Mouse (Mus musculus) midbrain, embryonic 11.5 days (tissue): ENCODE results near the gene Cnpy1. TPM values are rescaled to one million over a fixed set of nuclear protein-coding genes. Genes with fewer than 3 reads are reported as not detected.

Experiments
- ATAC-seq: fragments of 200-750 bp; cut with Nextera tagmentation; 2 replicates; pipeline ENCODE4 v1.8.0; 2017; ENCODE audit warnings: moderate TSS enrichment, moderate library complexity; ENCODE audit not compliant: low FRiP score
- DNase-seq: peaks from one replicate; pipeline ENCODE4 v3.0.0; 2015; ENCODE audit warnings: low spot score; ENCODE audit errors: missing footprints
- H3K27ac ChIP-seq: fragments of 300-500 bp; sonication (generic); 2 replicates; pipeline ENCODE4 v1.5.1; 2014; ENCODE audit warnings: low read depth, low read length
- H3K27me3 ChIP-seq: fragments of 300-500 bp; sonication (generic); 2 replicates; pipeline ENCODE4 v1.6.1; 2014; ENCODE audit warnings: mild to moderate bottlenecking, low read length, moderate library complexity, mixed read lengths; ENCODE audit not compliant: control insufficient read depth, insufficient read depth
- H3K36me3 ChIP-seq: fragments of 300-500 bp; sonication (generic); 2 replicates; pipeline ENCODE4 v1.6.1; 2014; ENCODE audit warnings: mild to moderate bottlenecking, low read length, moderate library complexity, mixed read lengths; ENCODE audit not compliant: control insufficient read depth, insufficient read depth
- H3K4me1 ChIP-seq: fragments of 300-500 bp; sonication (generic); 2 replicates; pipeline ENCODE4 v1.6.1; 2014; ENCODE audit warnings: low read length; ENCODE audit not compliant: control insufficient read depth, insufficient read depth
- H3K4me2 ChIP-seq: fragments of 300-500 bp; sonication (generic); 2 replicates; pipeline ENCODE4 v1.6.1; 2014; ENCODE audit warnings: mild to moderate bottlenecking, moderate library complexity
- H3K4me3 ChIP-seq: fragments of 300-500 bp; sonication (generic); 2 replicates; pipeline ENCODE4 v1.5.1; 2014; ENCODE audit warnings: low read depth, low read length
- H3K9ac ChIP-seq: fragments of 300-500 bp; sonication (generic); 2 replicates; pipeline ENCODE4 v1.6.1; 2014; ENCODE audit warnings: low read length
- H3K9me3 ChIP-seq: fragments of 300-500 bp; sonication (generic); 2 replicates; pipeline ENCODE4 v1.6.1; 2016; ENCODE audit warnings: low read length; ENCODE audit not compliant: control insufficient read depth
- WGBS: fragments of 180-500 bp; shearing (Covaris S2); extraction: QIAGEN DNeasy Blood & Tissue Kit; methylation state at CpG from one replicate; pipeline ENCODE4 v1.1.7; 2014; 5-methylcytosine and 5-hydroxymethylcytosine counted together
- polyA plus RNA-seq: library from polyadenylated mRNA; unstranded; fragments of >200 nt; fragmentation: Nextera tagmentation; extraction: Ambion mirVana; gene quantifications from 2 replicates; pipeline ENCODE4 v1.2.1, GENCODE M21; 2014

The Cnpy1 gene
- polyA plus RNA-seq, 1 experiment from 2014 or later: 131 TPM

- peak overlapping the region; percentile 33 for H3K27ac ChIP-seq
- DNase-seq: peak; percentile 83
- H3K4me1 ChIP-seq: peaks cover 21% of the 10 kb centered on the region
- no peak overlapping the region for H3K4me3 ChIP-seq
- peak; percentile 77 for ATAC-seq
- H3K27me3 ChIP-seq: peaks cover 5% of the 10 kb centered on the region; the same call in 1 of the 2 replicates
- H3K4me2 ChIP-seq: peak overlapping the region; percentile 14; the same call in 1 of the 2 replicates
- H3K9ac ChIP-seq: no peak overlapping the region; the same call in 1 of the 2 replicates
- no peaks in the 10 kb centered on the region for H3K9me3 ChIP-seq
- H3K36me3 ChIP-seq: no peaks in the 10 kb centered on the region
- WGBS: 23% methylated on average over 4 of the region's 4 CpGs
Measured at GRCm38 (mm10) chr5:28237055-28237454, 8.6 kb downstream of the Cnpy1 start.

- no peak overlapping the region for H3K4me3 ChIP-seq
- peaks cover 21% of the 10 kb centered on the region for H3K4me1 ChIP-seq
- H3K9me3 ChIP-seq: no peaks in the 10 kb centered on the region
- peak overlapping the region; percentile 33 for H3K27ac ChIP-seq
- H3K4me2 ChIP-seq: peak overlapping the region; percentile 18; the same call in 1 of the 2 replicates
- H3K27me3 ChIP-seq: peaks cover 5% of the 10 kb centered on the region; the same call in 1 of the 2 replicates
- DNase-seq: peak; percentile 90
- no peaks in the 10 kb centered on the region for H3K36me3 ChIP-seq
- WGBS: 0% methylated on average over 6 of the region's 6 CpGs
- ATAC-seq: peak; percentile 56
- H3K9ac ChIP-seq: peak overlapping the region; percentile 6; the same call in 1 of the 2 replicates
Measured at GRCm38 (mm10) chr5:28236098-28236497, 9.5 kb downstream of the Cnpy1 start.

- no peak overlapping the region for H3K9ac ChIP-seq
- H3K9me3 ChIP-seq: no peaks in the 10 kb centered on the region
- no peak overlapping the region for H3K4me2 ChIP-seq
- no peak overlapping the region for H3K4me3 ChIP-seq
- 0 out of 2 replicates have a peak, but pooled peaks cover 3% of the 10 kb centered on the region for H3K27me3 ChIP-seq
- no peak for DNase-seq
- peaks cover 14% of the 10 kb centered on the region for H3K4me1 ChIP-seq
- WGBS: 66% methylated on average over 3 of the region's 3 CpGs
- ATAC-seq: no peak
- H3K36me3 ChIP-seq: no peaks in the 10 kb centered on the region
- H3K27ac ChIP-seq: no peak overlapping the region
Measured at GRCm38 (mm10) chr5:28232101-28232500, 13.5 kb downstream of the Cnpy1 start.

- no peak overlapping the region for H3K9ac ChIP-seq
- no peaks in the 10 kb centered on the region for H3K4me1 ChIP-seq
- no peak overlapping the region for H3K4me2 ChIP-seq
- H3K27ac ChIP-seq: no peak overlapping the region
- no peaks in the 10 kb centered on the region; the same call in 1 of the 2 replicates for H3K27me3 ChIP-seq
- no peaks in the 10 kb centered on the region for H3K36me3 ChIP-seq
- no peaks in the 10 kb centered on the region for H3K9me3 ChIP-seq
- 83% methylated on average over 1 of the region's 1 CpGs for WGBS
- H3K4me3 ChIP-seq: no peak overlapping the region
- ATAC-seq (no peak), DNase-seq (peak; percentile 75)
Measured at GRCm38 (mm10) chr5:28219596-28219995, 26.0 kb downstream of the Cnpy1 start.

GRCm38 (mm10) chr5:28213441-28213840, 32.2 kb downstream of the Cnpy1 start:
- Histone ChIP-seq H3K4me3 (no peak overlapping the region), H3K36me3 (no peaks in the 10 kb centered on the region), H3K27ac (no peak overlapping the region), H3K9ac (no peak overlapping the region), H3K27me3 (peaks cover 14% of the 10 kb centered on the region), H3K4me1 (peaks cover 8% of the 10 kb centered on the region; the same call in 1 of the 2 replicates), H3K4me2 (no peak overlapping the region), H3K9me3 (no peaks in the 10 kb centered on the region)
- DNase-seq: peak; percentile 80
- 65% methylated on average over 2 of the region's 2 CpGs for WGBS
- ATAC-seq: no peak

- ATAC-seq (peak; percentile 77), DNase-seq (peak; percentile 95)
- Histone ChIP-seq H3K27ac (peak overlapping the region; percentile 86), H3K4me3 (peak overlapping the region; percentile 45), H3K9me3 (no peaks in the 10 kb centered on the region), H3K9ac (peak overlapping the region; percentile 81), H3K4me1 (peaks cover 8% of the 10 kb centered on the region; the same call in 1 of the 2 replicates), H3K36me3 (no peaks in the 10 kb centered on the region), H3K4me2 (peak overlapping the region; percentile 59), H3K27me3 (peaks cover 26% of the 10 kb centered on the region)
- 2% methylated on average over 15 of the region's 15 CpGs for WGBS
Measured at GRCm38 (mm10) chr5:28211651-28212310, 33.8 kb downstream of the Cnpy1 start.

GRCm38 (mm10) chr5:28210591-28211550, 34.7 kb downstream of the Cnpy1 start:
- peak overlapping the region; percentile 45 for H3K4me3 ChIP-seq
- H3K4me2 ChIP-seq: peak overlapping the region; percentile 59
- WGBS: 1% methylated on average over 29 of the region's 29 CpGs
- H3K27me3 ChIP-seq: peaks cover 27% of the 10 kb centered on the region
- peaks cover 8% of the 10 kb centered on the region; the same call in 1 of the 2 replicates for H3K4me1 ChIP-seq
- H3K27ac ChIP-seq: peak overlapping the region; percentile 86
- no peaks in the 10 kb centered on the region for H3K9me3 ChIP-seq
- DNase-seq (peak; percentile 96), ATAC-seq (peak; percentile 23; the same call in 1 of the 2 replicates)
- H3K36me3 ChIP-seq: no peaks in the 10 kb centered on the region
- H3K9ac ChIP-seq: peak overlapping the region; percentile 81

GRCm38 (mm10) chr5:28209549-28210431, 35.8 kb downstream of the Cnpy1 start:
- peaks cover 8% of the 10 kb centered on the region; the same call in 1 of the 2 replicates for H3K4me1 ChIP-seq
- peak overlapping the region; percentile 81 for H3K9ac ChIP-seq
- ATAC-seq: peak; percentile 90
- WGBS: under 1% methylated on average over 80 of the region's 80 CpGs
- H3K36me3 ChIP-seq: no peaks in the 10 kb centered on the region
- H3K9me3 ChIP-seq: no peaks in the 10 kb centered on the region
- H3K27me3 ChIP-seq: peaks cover 30% of the 10 kb centered on the region
- H3K4me2 ChIP-seq: peak overlapping the region; percentile 59
- H3K4me3 ChIP-seq: peak overlapping the region; percentile 45
- DNase-seq: peak; percentile 98
- H3K27ac ChIP-seq: peak overlapping the region; percentile 86
